Mouse (Mus musculus) lung, postnatal 0 days (tissue): Measurements from ENCODE around the gene Kcnh1.

ENCODE experiments used
- CTCF ChIP-seq: IDR thresholded peaks from 2 replicates; pipeline ENCODE4 v1.5.1; 2016; ENCODE audit warnings: antibody characterized with exemption, mild to moderate bottlenecking
- EP300 ChIP-seq: IDR thresholded peaks from 2 replicates; pipeline ENCODE4 v1.6.1; 2016; ENCODE audit warnings: antibody characterized with exemption, mild to moderate bottlenecking, control low read depth

DNA sequence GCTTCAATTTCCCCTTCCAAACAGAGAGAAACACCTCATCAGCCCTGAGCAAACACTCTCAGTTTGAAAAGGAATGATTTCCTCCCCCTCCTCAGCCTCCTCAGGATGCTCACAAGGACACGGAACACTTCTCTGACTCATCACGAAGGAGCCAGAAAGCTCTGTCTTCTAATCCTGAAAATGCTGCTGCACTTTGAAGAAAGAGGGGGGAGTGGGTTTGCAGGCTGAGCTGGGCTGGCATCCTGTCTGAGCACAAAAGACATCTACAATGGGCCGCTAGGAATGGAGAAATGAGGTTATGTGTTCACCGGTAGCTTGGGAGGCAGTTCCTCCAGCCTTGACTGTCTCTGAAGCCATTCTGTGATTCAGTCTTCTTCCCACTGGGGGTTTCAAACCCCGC is 177.8 kb downstream of the Kcnh1 start:
- TF ChIP-seq CTCF (no peak), EP300 (no peak)
